Mouse (Mus musculus): ENCODE results near the gene Saa2.

Saa2 gene

DNA sequence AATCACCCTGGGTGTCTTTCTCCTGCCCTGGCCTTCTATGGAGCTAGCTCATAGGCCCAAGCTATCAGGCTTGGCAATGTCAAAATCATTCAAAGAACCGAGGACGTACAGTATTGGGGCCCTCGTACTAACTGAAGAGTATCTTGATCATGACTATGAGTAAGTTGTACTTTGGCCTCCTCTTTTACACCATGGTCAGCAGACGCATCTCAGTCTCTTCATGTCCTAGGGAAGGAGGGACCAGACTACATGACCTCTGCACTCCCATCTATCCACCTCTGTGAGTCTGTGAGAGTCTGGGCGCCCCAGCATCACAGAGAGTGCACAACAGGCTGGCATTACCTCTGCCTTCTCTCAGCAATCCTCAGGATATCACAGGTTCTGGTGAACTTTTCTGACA lies 11.0 kb downstream of the Saa2 start:
- DNase-seq (ENCODE audit: low read depth), result no peak

DNA sequence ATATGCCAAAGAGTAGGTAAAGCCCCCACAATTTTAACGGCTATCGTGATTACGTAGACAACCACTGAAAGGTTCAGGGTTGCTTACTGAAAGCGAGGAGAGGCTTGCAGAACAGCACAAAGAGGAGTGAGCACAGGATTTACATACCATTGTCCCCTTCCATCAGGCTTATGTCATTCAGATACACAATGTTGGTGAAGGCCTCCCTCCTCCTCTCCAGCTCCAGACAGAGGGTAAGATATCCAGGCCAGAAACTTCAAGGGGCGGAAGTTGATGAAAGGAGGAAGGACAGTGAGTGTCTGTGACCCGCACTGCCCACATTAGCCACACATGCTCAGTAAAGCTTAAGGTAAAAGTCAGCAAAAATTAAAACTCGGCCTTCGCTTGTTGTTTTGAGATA lies 13.1 kb downstream of the Saa2 start:
- DNase-seq (ENCODE audit: low read depth), result no peak

DNA sequence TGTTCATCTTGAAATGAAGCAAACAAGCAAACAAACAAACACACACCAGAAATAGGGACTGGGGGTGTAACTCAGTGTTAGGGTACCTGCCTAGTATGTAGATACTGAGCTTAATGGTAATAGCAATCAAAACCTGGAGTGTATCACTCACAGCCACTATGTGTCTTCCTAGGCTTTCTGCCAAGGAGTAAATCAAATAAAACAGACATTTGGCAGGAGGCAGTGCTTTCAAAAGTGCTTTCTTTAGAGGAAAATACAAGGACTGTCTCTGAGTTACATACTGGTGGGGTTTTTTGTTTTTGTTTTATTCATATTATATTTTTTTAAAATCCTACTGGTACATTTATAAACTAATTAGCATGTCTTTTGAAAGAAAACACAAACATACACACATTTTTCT lies 15.8 kb downstream of the Saa2 start:
- DNase-seq (ENCODE audit: low read depth), result no peak

DNA sequence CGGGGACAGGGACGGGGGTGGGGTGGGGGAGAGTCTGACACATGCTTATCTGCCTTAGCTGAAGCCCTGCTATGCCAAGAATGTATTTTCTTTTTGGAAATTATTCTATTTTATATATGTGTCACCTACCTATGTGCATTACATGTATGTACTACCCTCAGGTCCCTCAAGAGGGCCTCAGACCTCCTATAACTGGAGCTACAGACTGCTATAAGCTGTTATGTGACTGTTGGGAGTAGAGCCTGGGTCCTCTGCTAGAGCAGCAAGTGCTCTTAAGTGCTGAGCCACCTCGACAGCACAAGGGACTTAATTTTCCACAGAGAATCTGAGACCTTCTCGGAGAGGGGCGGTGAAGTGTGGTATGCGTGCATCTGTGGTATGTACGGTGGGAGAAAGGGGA lies 16.9 kb downstream of the Saa2 start:
- DNase-seq (ENCODE audit: low read depth), result no peak

DNA sequence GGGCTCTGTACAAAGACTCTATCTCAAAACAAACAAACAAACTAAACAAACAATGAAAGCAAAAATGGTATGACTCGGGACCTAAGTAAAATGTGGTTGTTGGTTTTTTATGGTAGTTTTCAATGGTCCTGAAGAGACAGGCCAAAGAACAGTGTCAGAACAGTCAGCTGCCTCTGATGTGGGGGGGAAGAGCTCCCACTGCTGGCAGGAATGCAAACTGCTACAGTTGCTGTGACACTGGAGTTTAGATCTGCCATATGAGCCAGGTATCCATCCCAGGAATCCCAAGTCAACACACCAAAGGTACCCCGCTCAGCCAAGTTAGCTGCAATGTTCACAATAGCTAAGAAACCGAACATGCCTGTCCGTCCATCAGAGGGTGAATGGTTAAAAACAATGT lies 19.1 kb downstream of the Saa2 start:
- peak; percentile 65 for DNase-seq (ENCODE audit: low read depth)

DNA sequence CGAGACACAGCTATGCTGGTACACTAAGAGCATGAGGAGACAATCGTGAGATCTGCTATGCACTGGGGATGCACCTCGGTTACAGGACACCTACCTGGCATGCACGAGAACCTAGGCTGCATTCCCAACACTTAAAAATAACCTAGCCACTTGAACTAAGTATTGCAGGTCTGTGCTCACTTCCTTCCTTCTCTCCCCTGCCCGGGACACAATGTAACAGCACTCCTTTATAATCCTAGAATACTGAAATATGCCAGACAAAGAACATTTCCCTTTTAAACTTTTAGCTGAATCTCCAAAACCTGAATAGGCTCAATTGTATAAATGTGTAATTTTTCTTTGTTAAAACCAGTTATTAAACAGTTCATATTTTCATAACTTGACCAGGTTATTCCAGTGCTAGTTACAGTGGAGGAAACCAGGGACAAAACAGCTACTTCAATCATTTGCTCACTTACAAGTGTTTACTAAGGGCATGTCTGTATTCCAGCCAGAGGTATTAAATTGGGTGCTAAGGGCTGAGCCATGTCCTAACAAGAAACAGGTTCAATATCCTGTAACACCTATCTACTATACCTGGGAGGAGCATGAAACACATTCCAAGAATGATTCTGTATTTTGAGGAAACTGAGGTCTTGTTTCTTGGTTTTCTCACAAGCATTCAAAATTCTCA lies 37.7 kb downstream of the Saa2 start:
- DNase-seq (ENCODE audit: low read depth), result no peak

DNA sequence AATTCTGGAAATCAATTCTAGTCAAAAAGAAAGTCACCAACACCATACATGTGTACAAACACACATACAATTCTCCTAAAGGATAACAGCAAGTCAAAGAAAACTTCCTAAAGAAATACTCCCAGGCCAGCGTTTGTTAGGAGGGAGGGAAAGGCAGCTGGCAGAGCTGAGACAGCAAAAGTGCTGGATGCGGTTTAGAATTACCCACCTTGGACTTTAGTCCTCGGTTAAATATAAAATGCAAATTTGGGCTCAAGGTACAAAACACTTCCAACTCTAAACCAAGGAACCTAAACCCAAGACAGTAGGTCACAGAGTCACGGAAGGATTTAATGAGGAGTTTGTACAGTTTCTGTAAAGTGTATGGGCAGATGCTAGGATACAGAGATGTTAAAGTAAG lies 42.3 kb downstream of the Saa2 start:
- DNase-seq (ENCODE audit: low read depth), result no peak

GRCm38 (mm10) chr7:46795287-46796205 lies 44.0 kb downstream of the Saa2 start, which contains the start of the genes Hps5 and Gtf2h1:
TSS of gene Hps5 (minus strand) at chr7:46796064.
TSS of gene Gtf2h1 (plus strand) at chr7:46796103.
- DNase-seq (ENCODE audit: low read depth), result peak; percentile 99

GRCm38 (mm10) chr7:46796206-46796679 lies 44.7 kb downstream of the Saa2 start:
- DNase-seq (ENCODE audit: low read depth), result no peak

DNA sequence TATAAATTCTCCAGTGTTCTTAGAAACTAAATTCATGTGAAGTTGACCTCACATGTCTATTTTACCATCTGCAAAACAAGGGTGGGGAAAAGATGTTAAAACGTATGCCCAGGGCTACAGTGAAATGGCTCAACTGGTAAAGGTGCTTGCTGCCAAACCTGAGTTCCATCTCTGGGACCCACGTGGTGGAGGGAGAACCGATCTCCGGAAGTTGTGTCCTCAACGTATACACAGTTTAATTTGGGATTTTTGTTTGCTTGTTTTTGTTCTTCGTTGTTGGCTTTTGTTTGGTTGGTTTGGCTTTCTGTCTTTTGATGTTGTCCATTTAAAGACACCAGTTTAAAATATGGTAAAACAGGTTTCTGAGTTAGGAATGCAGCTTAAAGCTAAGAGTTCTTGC lies 45.2 kb downstream of the Saa2 start:
- DNase-seq (ENCODE audit: low read depth), result peak; percentile 12
